33 mouse cellular contexts compared by ENCODE assay signal in genomic region chr2:84964111-84964801, GRCm38 (mm10). TPM values are rescaled to one million over a fixed set of nuclear protein-coding genes. Genes with fewer than 3 reads are reported as not detected.
DNase-seq lines count a peak whose midpoint lies in the region; ATAC-seq lines count a peak whose summit lies in the region.
"Had no signal": no experiment of that assay in that cellular context is flagged by ENCODE, and none has a peak within 500 bp of the region (broad histone marks: within the 10 kb centered on the region; RNA-seq: fewer than 3 reads in every experiment).

No protein-coding gene starts in this region.

- 96% methylated on average over 7 of the region's 7 CpGs for WGBS in midbrain, embryonic 12.5 days
- WGBS in midbrain, embryonic 13.5 days: 94% methylated on average over 7 of the region's 7 CpGs
- 30% methylated on average over 7 of the region's 7 CpGs for WGBS in large intestine, adult 2 months

- peak overlapping the region; percentile 49; the same call in 1 of the 2 replicates for H3K27ac ChIP-seq in midbrain, embryonic 12.5 days (replicated peaks)
- H3K27ac ChIP-seq in midbrain, embryonic 13.5 days: no peak overlapping the region
- H3K27ac ChIP-seq: embryonic facial prominence, embryonic 13.5 days; forebrain, embryonic 12.5 days; heart, embryonic 15.5 days; hindbrain, embryonic 15.5 days; limb, embryonic 15.5 days; midbrain, embryonic 15.5 days; neural tube, embryonic 13.5 days had no signal

- DNase-seq in A20 (ENCODE audit: low read depth, low spot score) (peak; percentile 88), MN1 (ENCODE audit: low spot score) (no peak)
- DNase-seq in B cell, adult 2 months: peak; percentile 53 to 60
- DNase-seq in large intestine, adult 2 months (ENCODE audit: low read depth, low spot score): peak; percentile 16
- no peak for DNase-seq in testis, postnatal 10 days (ENCODE audit: low spot score)
- DNase-seq in adrenal gland, adult 2 months: no peak
- DNase-seq: adrenal gland, adult 8-10 months; cerebellum, adult 18-20 months; cerebellum, postnatal 25 days; gastrocnemius, postnatal 25 days; heart, postnatal 4 days; kidney, adult 11 months; kidney, postnatal 4 days; layer of hippocampus, adult 9-11 months; lung, adult 2 months; lung, postnatal 14 days had no signal

- H3K4me2 ChIP-seq in midbrain, embryonic 12.5 days (replicated peaks): no peak overlapping the region
- no peak overlapping the region for H3K4me2 ChIP-seq in midbrain, embryonic 13.5 days (replicated peaks)
- H3K4me2 ChIP-seq: embryonic facial prominence, embryonic 13.5 days; forebrain, embryonic 12.5 days; heart, embryonic 15.5 days; hindbrain, embryonic 15.5 days; limb, embryonic 15.5 days; midbrain, embryonic 15.5 days; neural tube, embryonic 13.5 days had no signal

- ATAC-seq in midbrain, embryonic 12.5 days (ENCODE audit: low FRiP score, low read depth): no peak
- no peak for ATAC-seq in midbrain, embryonic 13.5 days
- ATAC-seq: midbrain, embryonic 15.5 days had no signal

- no peaks in the 10 kb centered on the region for H3K36me3 ChIP-seq in midbrain, embryonic 12.5 days
- H3K36me3 ChIP-seq in midbrain, embryonic 13.5 days: no peaks in the 10 kb centered on the region
- H3K36me3 ChIP-seq: embryonic facial prominence, embryonic 13.5 days; forebrain, embryonic 12.5 days; heart, embryonic 15.5 days; hindbrain, embryonic 15.5 days; limb, embryonic 15.5 days; midbrain, embryonic 15.5 days; neural tube, embryonic 13.5 days had no signal

- no peak overlapping the region for H3K9ac ChIP-seq in midbrain, embryonic 12.5 days (replicated peaks)
- no peak overlapping the region for H3K9ac ChIP-seq in midbrain, embryonic 13.5 days (replicated peaks)
- H3K9ac ChIP-seq: embryonic facial prominence, embryonic 13.5 days; forebrain, embryonic 12.5 days; heart, embryonic 15.5 days; hindbrain, embryonic 15.5 days; limb, embryonic 15.5 days; midbrain, embryonic 15.5 days; neural tube, embryonic 13.5 days had no signal

- H3K27me3 ChIP-seq in midbrain, embryonic 12.5 days: no peaks in the 10 kb centered on the region
- H3K27me3 ChIP-seq in midbrain, embryonic 13.5 days: no peaks in the 10 kb centered on the region
- H3K27me3 ChIP-seq: embryonic facial prominence, embryonic 13.5 days; forebrain, embryonic 12.5 days; heart, embryonic 15.5 days; hindbrain, embryonic 15.5 days; limb, embryonic 15.5 days; midbrain, embryonic 15.5 days; neural tube, embryonic 13.5 days had no signal

- peaks cover 7% of the 10 kb centered on the region for H3K4me1 ChIP-seq in midbrain, embryonic 12.5 days
- peaks cover 16% of the 10 kb centered on the region for H3K4me1 ChIP-seq in midbrain, embryonic 13.5 days (replicated peaks)
- H3K4me1 ChIP-seq: embryonic facial prominence, embryonic 13.5 days; heart, embryonic 15.5 days; hindbrain, embryonic 15.5 days; limb, embryonic 15.5 days; midbrain, embryonic 15.5 days had no signal

- H3K4me3 ChIP-seq in midbrain, embryonic 12.5 days: no peak overlapping the region
- no peak overlapping the region for H3K4me3 ChIP-seq in midbrain, embryonic 13.5 days (replicated peaks)
- H3K4me3 ChIP-seq: embryonic facial prominence, embryonic 13.5 days; erythroblast, embryonic 14.5 days; forebrain, embryonic 12.5 days; heart, embryonic 15.5 days; hindbrain, embryonic 15.5 days; limb, embryonic 15.5 days; midbrain, embryonic 15.5 days; myocyte; neural tube, embryonic 13.5 days had no signal

- H3K9me3 ChIP-seq in midbrain, embryonic 12.5 days: no peaks in the 10 kb centered on the region
- H3K9me3 ChIP-seq in midbrain, embryonic 13.5 days: no peaks in the 10 kb centered on the region
- H3K9me3 ChIP-seq: embryonic facial prominence, embryonic 13.5 days; forebrain, embryonic 12.5 days; G1E; heart, embryonic 15.5 days; hindbrain, embryonic 15.5 days; limb, embryonic 15.5 days; midbrain, embryonic 15.5 days; neural tube, embryonic 13.5 days had no signal

RNA-seq across cellular contexts. Expression of gene Prg2, which starts 16.0 kb away (rescaled TPM):
- not detected in 2 replicates for polyA plus RNA-seq in midbrain, embryonic 12.5 days (2016; fragmentation: Nextera tagmentation; extraction: Ambion mirVana)
- polyA plus RNA-seq in midbrain, embryonic 13.5 days (2015; fragmentation: Nextera tagmentation; extraction: Ambion mirVana): 0.19 and 0.49 TPM in 2 replicates
- 0.81 and 1.3 TPM in 2 replicates for polyA plus RNA-seq in large intestine, adult 2 months (2012; rRNA removed)
- not detected for total RNA-seq in adrenal gland, adult 2 months (2021)
- polyA plus RNA-seq in adrenal gland, adult 2 months (2012; rRNA removed): not detected in 2 replicates
- total RNA-seq: adrenal gland, adult 8-10 months; gastrocnemius, postnatal 25 days; heart, adult 8-10 months; heart, postnatal 4 days; left cerebral cortex, adult 18-20 months; left cerebral cortex, postnatal 36 days had no signal
- polyA plus RNA-seq: erythroblast, embryonic 14.5 days; forebrain, embryonic 12.5 days; G1E; kidney, embryonic 16.5 days; myocyte; testis, adult 2 months had no signal

RNA-seq across cellular contexts. Expression of gene Prg3, which starts 23.8 kb away (rescaled TPM):
- polyA plus RNA-seq in midbrain, embryonic 12.5 days (2016; fragmentation: Nextera tagmentation; extraction: Ambion mirVana): not detected in 2 replicates
- not detected in 2 replicates for polyA plus RNA-seq in midbrain, embryonic 13.5 days (2015; fragmentation: Nextera tagmentation; extraction: Ambion mirVana)
- polyA plus RNA-seq in large intestine, adult 2 months (2012; rRNA removed): not detected in 2 replicates
- not detected for total RNA-seq in adrenal gland, adult 2 months (2021)
- not detected in 2 replicates for polyA plus RNA-seq in adrenal gland, adult 2 months (2012; rRNA removed)
- total RNA-seq: adrenal gland, adult 8-10 months; gastrocnemius, postnatal 25 days; heart, adult 8-10 months; heart, postnatal 4 days; left cerebral cortex, adult 18-20 months; left cerebral cortex, postnatal 36 days had no signal
- polyA plus RNA-seq: forebrain, embryonic 12.5 days; heart, embryonic 15.5 days; hindbrain, embryonic 15.5 days; kidney, embryonic 16.5 days; limb, embryonic 15.5 days; lung, adult 2 months; midbrain, embryonic 15.5 days; myocyte; neural tube, embryonic 13.5 days; testis, adult 2 months had no signal

RNA-seq across cellular contexts. Expression of gene Slc43a3, which starts 27.9 kb away (rescaled TPM):
- 10.5 and 14.1 TPM in 2 replicates for polyA plus RNA-seq in midbrain, embryonic 12.5 days (2016; fragmentation: Nextera tagmentation; extraction: Ambion mirVana)
- polyA plus RNA-seq in midbrain, embryonic 13.5 days (2015; fragmentation: Nextera tagmentation; extraction: Ambion mirVana): 4.8 and 5.4 TPM in 2 replicates
- polyA plus RNA-seq in large intestine, adult 2 months (2012; rRNA removed): 21.8 and 48.3 TPM in 2 replicates
- 10 to 100 TPM; 62.5 to 80.9 TPM for total RNA-seq in adrenal gland, adult 2 months (2021)
- 57.5 and 59.7 TPM in 2 replicates for polyA plus RNA-seq in adrenal gland, adult 2 months (2012; rRNA removed)

Comparison
In these comparisons a context has a peak if more than half of its experiments do, and no peak if none do; other contexts are left out.
1. DNase-seq: peak in A20 (single experiment), B cell, adult 2 months (2 of 2) and large intestine, adult 2 months (single experiment); none in MN1 (single experiment), testis, postnatal 10 days (single experiment) and adrenal gland, adult 2 months (single experiment).